Mouse (Mus musculus) midbrain, embryonic 16.5 days (tissue): Measurements from ENCODE around the gene Rsc1a1. TPM values are rescaled to one million over a fixed set of nuclear protein-coding genes. Genes with fewer than 3 reads are reported as not detected.

Source experiments
- ATAC-seq: fragments of 200-750 bp; cut with Nextera tagmentation; 2 replicates; pipeline ENCODE4 v1.8.0; 2017; ENCODE audit warnings: moderate TSS enrichment
- H3K27ac ChIP-seq: fragments of 300-500 bp; sonication (generic); 2 replicates; pipeline ENCODE4 v1.5.1; 2014; ENCODE audit warnings: mild to moderate bottlenecking, low read length, mixed read lengths
- H3K27me3 ChIP-seq: fragments of 300-500 bp; sonication (generic); 2 replicates; pipeline ENCODE4 v1.6.1; 2014; ENCODE audit warnings: low read depth, low read length, mixed read lengths; ENCODE audit not compliant: control insufficient read depth, insufficient read depth
- H3K36me3 ChIP-seq: fragments of 300-500 bp; sonication (generic); 2 replicates; pipeline ENCODE4 v1.6.1; 2014; ENCODE audit warnings: mild to moderate bottlenecking, low read length, moderate library complexity, mixed read lengths; ENCODE audit not compliant: control insufficient read depth, insufficient read depth
- H3K4me1 ChIP-seq: fragments of 300-500 bp; sonication (generic); 2 replicates; pipeline ENCODE4 v1.6.1; 2014; ENCODE audit warnings: mild to moderate bottlenecking, low read length, mixed read lengths; ENCODE audit not compliant: control insufficient read depth, insufficient read depth
- H3K4me2 ChIP-seq: fragments of 300-500 bp; sonication (generic); 2 replicates; pipeline ENCODE4 v1.6.1; 2014; ENCODE audit warnings: mild to moderate bottlenecking, low read length, mixed read lengths
- H3K4me3 ChIP-seq: fragments of 300-500 bp; sonication (generic); 2 replicates; pipeline ENCODE4 v1.5.1; 2014; ENCODE audit warnings: low read depth, mild to moderate bottlenecking, low read length, moderate library complexity, mixed read lengths
- H3K9ac ChIP-seq: fragments of 300-500 bp; sonication (generic); 2 replicates; pipeline ENCODE4 v1.6.1; 2014; ENCODE audit warnings: low read depth, low read length, mixed read lengths
- H3K9me3 ChIP-seq: fragments of 300-500 bp; sonication (generic); replicated peaks from 2 replicates; pipeline ENCODE4 v1.6.1; 2014; ENCODE audit warnings: mild to moderate bottlenecking, low read length, mixed read lengths; ENCODE audit not compliant: control insufficient read depth, poor library complexity, severe bottlenecking
- WGBS: fragments of 180-500 bp; shearing (Covaris S2); extraction: QIAGEN DNeasy Blood & Tissue Kit; methylation state at CpG from one replicate; pipeline ENCODE4 v1.1.7; 2014; 5-methylcytosine and 5-hydroxymethylcytosine counted together
- polyA plus RNA-seq: library from polyadenylated mRNA; unstranded; fragments of >200 nt; fragmentation: Nextera tagmentation; extraction: Ambion mirVana; gene quantifications from 2 replicates; pipeline ENCODE4 v1.2.1, GENCODE M21; 2015

Rsc1a1 gene
- 1.7 TPM in 1 of 2 replicates, not detected in the other for polyA plus RNA-seq

- no peak within 1 kb of the TSS for H3K9ac ChIP-seq
- H3K27me3 ChIP-seq, result no peaks in the 10 kb centered on the region
- 93% methylated on average over 6 of the region's 6 CpGs for WGBS
- no peak within 1 kb of the TSS for H3K27ac ChIP-seq
- no peak for ATAC-seq
- H3K36me3 ChIP-seq, result peaks cover 26% of the 10 kb centered on the region
- no peaks in the 10 kb centered on the region for H3K4me1 ChIP-seq
- H3K4me2 ChIP-seq, result no peak within 1 kb of the TSS
- no peaks in the 10 kb centered on the region for H3K9me3 ChIP-seq
- H3K4me3 ChIP-seq, result no peak within 1 kb of the TSS
Observed at GRCm38 (mm10) chr4:141685499-141685898, at the start of gene Rsc1a1. Gene Rsc1a1 (minus strand): TSS chr4:141685599.

GRCm38 (mm10) chr4:141735206-141735560 lies 49.8 kb upstream of the Rsc1a1 start:
- no peak for ATAC-seq

GRCm38 (mm10) chr4:141734446-141735205 lies 49.2 kb upstream of the Rsc1a1 start:
- H3K36me3 ChIP-seq, result no peaks in the 10 kb centered on the region
- H3K9ac ChIP-seq, result peak overlapping the region; percentile 59; the same call in 1 of the 2 replicates
- 5% methylated on average over 24 of the region's 24 CpGs for WGBS
- 0 out of 2 replicates have a peak, but pooled peaks cover 2% of the 10 kb centered on the region for H3K27me3 ChIP-seq
- no peaks in the 10 kb centered on the region for H3K9me3 ChIP-seq
- peak overlapping the region; percentile 86 for H3K4me2 ChIP-seq
- peak; percentile 99 for ATAC-seq
- peak overlapping the region; percentile 58 for H3K27ac ChIP-seq
- peak overlapping the region; percentile 44 for H3K4me3 ChIP-seq
- peaks cover 9% of the 10 kb centered on the region; the same call in 1 of the 2 replicates for H3K4me1 ChIP-seq

More at GRCm38 (mm10) chr4:141735206-141735560, 49.8 kb upstream of the Rsc1a1 start:
- no peaks in the 10 kb centered on the region for H3K9me3 ChIP-seq
- peak overlapping the region; percentile 58 for H3K27ac ChIP-seq
- peak overlapping the region; percentile 86 for H3K4me2 ChIP-seq
- H3K36me3 ChIP-seq, result no peaks in the 10 kb centered on the region
- peak overlapping the region; percentile 59; the same call in 1 of the 2 replicates for H3K9ac ChIP-seq
- H3K4me3 ChIP-seq, result peak overlapping the region; percentile 44
- 22% methylated on average over 9 of the region's 9 CpGs for WGBS
- no peaks in the 10 kb centered on the region for H3K27me3 ChIP-seq
- H3K4me1 ChIP-seq, result peaks cover 9% of the 10 kb centered on the region; the same call in 1 of the 2 replicates

- H3K9me3 ChIP-seq, result no peaks in the 10 kb centered on the region
- no peaks in the 10 kb centered on the region for H3K36me3 ChIP-seq
- H3K9ac ChIP-seq, result no peak overlapping the region
- no peak overlapping the region for H3K4me2 ChIP-seq
- no peak overlapping the region for H3K27ac ChIP-seq
- H3K4me3 ChIP-seq, result no peak overlapping the region
- 0 out of 2 replicates have a peak, but pooled peaks cover 2% of the 10 kb centered on the region for H3K27me3 ChIP-seq
- no peak for ATAC-seq
- WGBS, result 75% methylated on average over 5 of the region's 5 CpGs
- peaks cover 9% of the 10 kb centered on the region; the same call in 1 of the 2 replicates for H3K4me1 ChIP-seq
Observed at GRCm38 (mm10) chr4:141731766-141732165, 46.4 kb upstream of the Rsc1a1 start.

GRCm38 (mm10) chr4:141730401-141730800 lies 45.0 kb upstream of the Rsc1a1 start:
- Histone ChIP-seq H3K9me3 (no peaks in the 10 kb centered on the region), H3K36me3 (no peaks in the 10 kb centered on the region), H3K27me3 (0 out of 2 replicates have a peak, but pooled peaks cover 2% of the 10 kb centered on the region), H3K9ac (no peak overlapping the region), H3K4me3 (no peak overlapping the region), H3K27ac (no peak overlapping the region), H3K4me2 (no peak overlapping the region), H3K4me1 (peaks cover 6% of the 10 kb centered on the region; the same call in 1 of the 2 replicates)
- 89% methylated on average over 13 of the region's 13 CpGs for WGBS
- ATAC-seq, result no peak

- Histone ChIP-seq H3K36me3 (no peaks in the 10 kb centered on the region), H3K9me3 (no peaks in the 10 kb centered on the region), H3K9ac (no peak overlapping the region), H3K27me3 (0 out of 2 replicates have a peak, but pooled peaks cover 2% of the 10 kb centered on the region), H3K27ac (no peak overlapping the region), H3K4me3 (no peak overlapping the region), H3K4me1 (0 out of 2 replicates have a peak, but pooled peaks cover under 1% of the 10 kb centered on the region), H3K4me2 (no peak overlapping the region)
- no peak for ATAC-seq
- WGBS, result 80% methylated on average over 3 of the region's 3 CpGs
Observed at GRCm38 (mm10) chr4:141729266-141729665, 43.9 kb upstream of the Rsc1a1 start.

GRCm38 (mm10) chr4:141725738-141726137 lies 40.3 kb upstream of the Rsc1a1 start:
- 63% methylated on average over 3 of the region's 3 CpGs for WGBS
- Histone ChIP-seq H3K36me3 (no peaks in the 10 kb centered on the region), H3K9ac (no peak overlapping the region), H3K27ac (no peak overlapping the region), H3K9me3 (no peaks in the 10 kb centered on the region), H3K27me3 (0 out of 2 replicates have a peak, but pooled peaks cover 2% of the 10 kb centered on the region), H3K4me3 (no peak overlapping the region), H3K4me1 (peaks cover 16% of the 10 kb centered on the region), H3K4me2 (no peak overlapping the region)
- ATAC-seq, result no peak

GRCm38 (mm10) chr4:141725277-141725676 lies 39.9 kb upstream of the Rsc1a1 start:
- Histone ChIP-seq H3K27me3 (0 out of 2 replicates have a peak, but pooled peaks cover 2% of the 10 kb centered on the region), H3K9me3 (no peaks in the 10 kb centered on the region), H3K4me3 (no peak overlapping the region), H3K9ac (no peak overlapping the region), H3K36me3 (no peaks in the 10 kb centered on the region), H3K27ac (no peak overlapping the region), H3K4me1 (peaks cover 20% of the 10 kb centered on the region), H3K4me2 (no peak overlapping the region)
- WGBS, result 80% methylated on average over 5 of the region's 5 CpGs
- ATAC-seq, result no peak

GRCm38 (mm10) chr4:141724594-141724993 lies 39.2 kb upstream of the Rsc1a1 start:
- Histone ChIP-seq H3K9ac (no peak overlapping the region), H3K27ac (no peak overlapping the region), H3K36me3 (no peaks in the 10 kb centered on the region), H3K4me2 (no peak overlapping the region), H3K4me1 (peaks cover 20% of the 10 kb centered on the region), H3K27me3 (no peaks in the 10 kb centered on the region), H3K9me3 (no peaks in the 10 kb centered on the region), H3K4me3 (no peak overlapping the region)
- no peak for ATAC-seq
- 72% methylated on average over 11 of the region's 11 CpGs for WGBS
